Mouse (Mus musculus) cerebellum, adult 2 months (tissue): ENCODE results near the gene Fam214b. TPM values are rescaled to one million over a fixed set of nuclear protein-coding genes. Genes with fewer than 3 reads are reported as not detected.

Experiments used
- DNase-seq, 2 experiments: peaks; one replicate each; pipeline ENCODE4 v3.0.0; 2021
- H3K27ac ChIP-seq: fragments of 200-500 bp; 2 replicates; pipeline ENCODE4 v1.5.1; 2012; ENCODE audit warnings: low read length, control low read depth, inconsistent platforms; ENCODE audit not compliant: insufficient read depth
- H3K27me3 ChIP-seq: fragments of 200-500 bp; 2 replicates; pipeline ENCODE4 v1.6.1; 2012; ENCODE audit warnings: inconsistent platforms, mild to moderate bottlenecking, low read length, moderate library complexity; ENCODE audit not compliant: control insufficient read depth, insufficient read depth
- H3K4me1 ChIP-seq: fragments of 200-500 bp; 2 replicates; pipeline ENCODE4 v1.6.1; 2011; ENCODE audit warnings: low read length; ENCODE audit not compliant: control insufficient read depth, insufficient read depth
- H3K4me3 ChIP-seq: fragments of 200-500 bp; replicated peaks from 2 replicates; pipeline ENCODE3; 2011; ENCODE audit warnings: mild to moderate bottlenecking, low read depth, low read length, control low read depth; ENCODE audit not compliant: insufficient read depth
- CTCF ChIP-seq: fragments of 200-500 bp; IDR thresholded peaks from 2 replicates; pipeline ENCODE4 v1.5.1; 2011; ENCODE audit warnings: low read depth, mild to moderate bottlenecking, control low read depth, low read length, moderate library complexity, borderline replicate concordance; ENCODE audit not compliant: insufficient read depth
- POLR2A ChIP-seq: fragments of 200-500 bp; IDR thresholded peaks from 2 replicates; pipeline ENCODE4 v1.6.1; 2011; ENCODE audit warnings: low read length, control low read depth, borderline replicate concordance; ENCODE audit not compliant: insufficient read depth
- WGBS: fragments of 180-500 bp; shearing (Covaris S2); methylation state at CpG from one replicate; pipeline ENCODE4 v1.1.7; 2018; 5-methylcytosine and 5-hydroxymethylcytosine counted together
- polyA plus RNA-seq: library from polyadenylated mRNA; depleted of rRNA; stranded (reverse); fragments of >200 nt; gene quantifications from 2 replicates; pipeline ENCODE4 v1.2.3, GENCODE M21; 2012

The Fam214b gene
- polyA plus RNA-seq, 1 experiment: 32.5 TPM

DNA sequence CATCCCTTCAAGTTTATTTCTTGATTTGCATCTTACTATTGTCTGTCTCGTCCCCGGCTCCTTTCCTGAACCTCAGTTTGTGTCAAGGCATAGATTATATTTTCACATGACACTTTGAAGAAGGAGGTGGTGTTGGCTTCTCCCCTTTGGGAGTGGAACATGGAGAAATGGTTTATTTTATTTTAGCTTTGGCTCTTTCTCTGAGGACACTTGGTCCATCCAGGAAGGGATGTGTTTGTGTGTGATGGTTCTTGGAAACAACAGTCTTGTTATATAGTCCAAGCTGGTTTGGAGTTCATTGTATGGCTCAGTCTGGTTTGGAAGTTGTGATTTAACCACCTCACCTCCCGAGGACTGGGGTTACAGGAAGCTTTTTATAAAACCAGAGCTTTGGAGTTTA, 13.7 kb upstream of the Fam214b start:
- Histone ChIP-seq H3K4me3 (peak overlapping the region; percentile 70), H3K27ac (no peak overlapping the region), H3K27me3 (no peaks in the 10 kb centered on the region), H3K4me1 (no peaks in the 10 kb centered on the region)
- no peak for DNase-seq
- 31% methylated on average over 3 of the region's 3 CpGs for WGBS
- TF ChIP-seq CTCF: no peak

DNA sequence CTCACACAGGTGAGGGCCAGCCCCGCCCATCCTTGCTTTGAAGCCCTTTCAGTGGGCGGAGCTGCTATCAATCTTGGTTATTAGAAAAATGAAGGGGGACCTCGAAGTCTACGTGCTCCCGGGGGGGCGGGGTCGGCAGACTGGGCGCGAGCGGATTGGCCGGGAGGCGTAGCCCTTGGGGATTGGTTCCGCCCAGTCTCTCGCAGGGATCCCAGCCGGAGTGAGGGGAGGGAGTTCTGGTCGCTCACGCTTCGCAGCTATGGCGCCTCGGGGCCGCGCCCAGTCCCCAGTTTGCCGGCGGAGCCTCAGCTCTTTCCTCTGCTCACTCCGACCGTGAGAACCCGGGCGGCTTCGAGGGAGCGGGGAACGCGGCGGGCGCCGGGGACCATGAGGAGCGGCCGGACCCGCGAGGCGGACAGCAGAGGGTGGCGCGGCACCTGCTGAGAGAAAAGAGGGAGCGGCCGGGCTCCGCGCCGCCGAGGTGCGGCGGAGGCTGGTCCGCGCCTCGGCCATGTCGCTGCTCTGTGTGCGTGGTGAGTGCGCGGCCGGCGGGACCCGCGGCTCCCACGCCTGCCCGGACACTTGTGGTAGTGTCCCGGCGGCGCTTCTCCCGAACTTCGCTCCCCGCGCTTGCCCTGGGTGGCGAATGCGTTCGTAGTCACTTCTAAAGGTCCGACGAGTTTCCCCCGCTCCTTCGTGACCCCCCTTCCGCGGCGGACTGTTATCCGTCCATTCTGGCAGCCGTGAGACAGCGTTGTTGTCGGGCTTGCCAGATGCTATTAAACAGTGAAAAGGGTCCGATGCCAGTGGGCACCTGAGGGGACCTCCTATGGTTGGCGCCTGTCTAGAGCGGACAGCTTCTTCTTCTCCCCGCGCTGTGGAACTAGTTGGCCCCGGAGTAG, 13.0 kb upstream of the Fam214b start, which contains the start of gene Unc13b:
Gene Unc13b, plus strand, starts transcription at position 201 of the 902 bp plus-strand sequence.
- TF ChIP-seq CTCF (no peak), POLR2A (no peak)

DNA sequence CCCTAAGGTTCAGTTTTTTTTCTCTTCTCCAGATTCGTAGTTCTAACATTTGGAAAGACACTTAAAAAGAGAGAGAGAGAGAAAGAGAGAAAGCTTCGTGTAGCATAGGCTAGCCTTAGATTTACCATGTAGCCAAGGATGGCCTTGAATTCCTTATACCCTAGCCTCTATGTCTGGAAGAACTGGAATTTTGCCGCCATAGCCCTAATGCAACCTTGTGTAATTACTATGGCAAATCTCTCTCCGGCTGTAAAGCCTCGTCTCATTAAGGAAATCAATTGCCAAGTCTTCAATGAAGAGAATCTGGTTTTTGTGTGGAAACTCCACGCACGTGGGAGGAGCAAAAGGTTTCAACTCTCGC, 12.4 kb upstream of the Fam214b start:
- WGBS: 16% methylated on average over 8 of the region's 8 CpGs
- no peak for DNase-seq
- H3K4me1 ChIP-seq: no peaks in the 10 kb centered on the region
- no peak for TF ChIP-seq CTCF
- TF ChIP-seq POLR2A: no peak
- peak overlapping the region; percentile 70 for H3K4me3 ChIP-seq
- H3K27ac ChIP-seq: no peak overlapping the region
- no peaks in the 10 kb centered on the region for H3K27me3 ChIP-seq

More for the DNA sequence above, 13.0 kb upstream of the Fam214b start, which contains the start of gene Unc13b:
- Histone ChIP-seq H3K27me3 (no peaks in the 10 kb centered on the region), H3K4me3 (peak within 1 kb of the TSS; percentile 70), H3K4me1 (no peaks in the 10 kb centered on the region), H3K27ac (no peak within 1 kb of the TSS)
- under 1% methylated on average over 90 of the region's 90 CpGs for WGBS
- peak; percentile 92 to 94 for DNase-seq

DNA sequence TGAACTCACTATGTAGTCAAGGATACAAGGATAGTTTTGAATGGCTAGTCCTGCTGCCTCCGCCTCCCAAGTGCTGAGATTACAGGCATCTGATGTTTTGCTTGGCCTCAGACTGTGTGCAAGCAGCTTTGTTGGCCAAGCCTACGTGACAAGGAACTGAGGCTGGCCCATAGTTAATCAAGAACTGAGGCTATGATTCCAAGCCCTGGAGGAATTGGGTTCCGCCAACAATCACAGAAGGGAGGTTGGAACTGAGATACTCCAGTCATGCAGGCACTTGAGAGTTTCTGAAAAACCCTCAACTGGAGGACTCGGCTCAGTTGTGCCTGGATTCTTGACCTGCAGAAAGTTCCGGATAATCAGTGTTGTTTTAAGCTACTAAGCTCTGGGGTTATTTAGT, 11.6 kb upstream of the Fam214b start:
- DNase-seq: no peak
- no peak overlapping the region for H3K4me3 ChIP-seq
- no peak overlapping the region for H3K27ac ChIP-seq
- no peaks in the 10 kb centered on the region for H3K27me3 ChIP-seq
- WGBS: 90% methylated on average over 5 of the region's 5 CpGs
- H3K4me1 ChIP-seq: no peaks in the 10 kb centered on the region
- TF ChIP-seq POLR2A: no peak
- no peak for TF ChIP-seq CTCF

DNA sequence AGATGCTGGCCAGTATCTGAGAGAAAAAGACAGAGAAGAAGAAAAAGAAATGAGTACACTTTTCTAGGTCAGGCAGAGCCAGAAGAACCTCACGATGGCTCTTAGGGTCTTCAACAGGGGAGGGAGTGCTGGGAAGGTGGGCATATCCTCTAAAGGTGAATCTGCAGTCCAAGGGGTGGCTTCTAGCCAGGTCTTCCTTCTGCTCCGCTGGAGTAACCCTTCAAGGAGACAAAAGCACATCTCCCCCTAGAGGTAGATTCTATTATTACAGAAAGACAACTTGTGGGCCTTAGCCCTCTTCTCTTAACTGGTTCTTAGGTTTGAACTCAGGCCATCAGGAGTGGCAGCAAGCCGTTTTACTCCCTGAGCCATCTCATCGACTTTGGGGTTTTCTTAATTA, 6.6 kb upstream of the Fam214b start:
- H3K27me3 ChIP-seq: no peaks in the 10 kb centered on the region
- TF ChIP-seq CTCF: peak; percentile 53; the same call in 1 of the 2 replicates
- no peak for TF ChIP-seq POLR2A
- no peaks in the 10 kb centered on the region for H3K4me1 ChIP-seq
- peak; percentile 64 to 76 for DNase-seq
- H3K27ac ChIP-seq: no peak overlapping the region
- no peak overlapping the region for H3K4me3 ChIP-seq
- 6% methylated on average over 4 of the region's 4 CpGs for WGBS

DNA sequence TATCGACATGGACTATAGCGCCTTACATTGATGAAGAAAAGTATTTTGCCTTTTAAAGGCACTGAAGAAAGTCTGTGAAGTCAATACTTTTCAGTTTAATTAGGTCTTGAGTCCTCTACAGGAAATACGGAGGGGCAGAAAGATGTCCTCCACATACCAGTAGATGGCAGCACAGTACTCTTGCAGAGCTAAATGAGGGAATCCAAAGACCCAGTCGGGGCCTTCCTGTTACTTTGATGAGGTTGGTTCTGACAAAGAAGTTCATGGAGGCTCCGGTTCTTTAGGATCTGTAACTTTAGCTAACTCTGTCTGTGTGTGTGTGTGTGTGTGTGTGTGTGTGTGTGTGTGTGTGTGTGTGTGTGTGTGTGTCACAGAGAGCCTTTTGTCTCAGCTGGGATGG, 1.2 kb upstream of the Fam214b start:
- DNase-seq: peak; percentile 70 to 80
- Histone ChIP-seq H3K4me1 (peaks cover 2% of the 10 kb centered on the region; the same call in 1 of the 2 replicates), H3K4me3 (no peak overlapping the region), H3K27ac (no peak overlapping the region), H3K27me3 (no peaks in the 10 kb centered on the region)
- WGBS: 7% methylated on average over 5 of the region's 5 CpGs
- TF ChIP-seq POLR2A: no peak
- TF ChIP-seq CTCF: peak; percentile 67; the same call in 1 of the 2 replicates

DNA sequence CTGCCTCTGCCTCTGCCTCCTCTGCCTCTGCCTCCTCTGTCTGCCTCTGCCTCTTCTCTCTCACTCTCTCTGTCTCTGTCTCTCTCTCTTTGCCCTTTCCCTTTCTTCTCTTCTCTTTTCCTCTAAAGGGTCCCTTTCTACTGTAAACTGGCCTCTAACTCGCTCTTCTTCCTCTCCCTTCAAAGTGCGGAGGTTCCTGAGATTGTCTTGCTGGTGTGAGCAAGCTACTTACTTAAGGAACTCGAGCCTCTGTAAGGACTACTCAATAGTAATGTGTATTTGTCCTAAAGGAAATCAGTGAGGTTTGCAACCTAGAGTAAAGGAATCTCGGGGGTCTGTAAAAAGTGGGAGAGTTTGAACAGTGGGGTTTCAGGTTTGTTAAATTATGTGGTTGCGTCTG, 587 bp upstream of the Fam214b start:
- DNase-seq: no peak
- WGBS: 47% methylated on average over 5 of the region's 5 CpGs
- no peak for TF ChIP-seq POLR2A
- TF ChIP-seq CTCF: no peak
- no peak overlapping the region for H3K4me3 ChIP-seq
- no peak overlapping the region for H3K27ac ChIP-seq
- H3K27me3 ChIP-seq: no peaks in the 10 kb centered on the region
- H3K4me1 ChIP-seq: peaks cover 2% of the 10 kb centered on the region; the same call in 1 of the 2 replicates

DNA sequence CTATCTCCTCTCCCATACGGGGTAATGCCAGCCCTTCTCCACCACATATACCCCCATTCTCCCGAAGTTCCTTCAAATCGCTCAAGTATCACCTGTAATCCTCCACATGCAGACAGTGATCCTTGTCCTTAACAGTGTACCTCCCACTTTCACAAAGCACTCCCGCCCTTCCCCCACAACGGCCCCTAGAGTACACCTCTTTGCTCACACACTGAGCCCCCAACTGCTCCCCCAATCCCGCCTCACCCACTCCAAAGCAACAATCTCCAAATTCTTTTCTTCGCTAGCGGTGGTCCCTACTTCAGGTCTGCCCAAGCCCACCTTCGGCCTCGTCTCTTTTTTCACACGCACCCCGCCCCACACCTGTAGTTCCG, 748 bp downstream of the Fam214b start:
- no peak for TF ChIP-seq CTCF
- TF ChIP-seq POLR2A: no peak
- H3K27me3 ChIP-seq: no peaks in the 10 kb centered on the region
- 1% methylated on average over 13 of the region's 13 CpGs for WGBS
- DNase-seq: peak in 1 of 2 experiments; percentile 51
- H3K4me3 ChIP-seq: peak overlapping the region; percentile 62
- no peak overlapping the region for H3K27ac ChIP-seq
- peaks cover 2% of the 10 kb centered on the region; the same call in 1 of the 2 replicates for H3K4me1 ChIP-seq
